Mouse (Mus musculus) megakaryocyte, embryonic 14.5 days (primary cell): ENCODE measurements around the gene Wdr26.

Source experiments
- FLI1 ChIP-seq: IDR thresholded peaks from 2 replicates; pipeline ENCODE4 v1.6.1; 2012; ENCODE audit warnings: low read length, inconsistent platforms, mixed read lengths
- GATA1 ChIP-seq: IDR thresholded peaks from 3 replicates; pipeline ENCODE4 v1.6.1; 2012; ENCODE audit warnings: mixed read lengths, low read length, inconsistent platforms, borderline replicate concordance

DNA sequence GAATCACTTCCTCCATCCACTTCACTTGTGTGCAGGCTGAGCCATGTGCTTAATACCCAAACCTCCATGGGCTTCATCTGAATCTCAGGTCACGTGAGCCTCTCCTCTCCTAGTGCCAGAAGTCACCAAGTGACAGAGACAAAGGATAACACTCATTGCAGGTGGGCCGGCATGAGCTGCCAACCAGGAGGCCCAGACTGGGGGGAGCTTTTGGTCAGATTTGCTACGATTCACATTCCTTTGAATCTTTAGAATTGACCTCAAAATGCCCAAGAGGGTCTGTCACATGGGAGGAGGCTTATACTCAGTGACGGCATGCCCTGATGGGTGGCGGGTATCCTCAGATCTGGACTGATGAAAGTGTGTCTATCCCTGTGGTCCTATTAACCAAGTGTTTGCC is 16.8 kb upstream of the Wdr26 start:
- TF ChIP-seq GATA1 (no peak), FLI1 (no peak)
